Mouse (Mus musculus) CH12F3 (cell line): ENCODE data around the gene Chd1l.

Experiments used
- in situ Hi-C: fragments of 300-500 bp; cut with MboI; formaldehyde crosslinking; loops from 2 replicates; pipeline ENCODE4 v1.14.3; 2020; ENCODE audit warnings: low sequenced_read_pairs

The Chd1l gene

DNA sequence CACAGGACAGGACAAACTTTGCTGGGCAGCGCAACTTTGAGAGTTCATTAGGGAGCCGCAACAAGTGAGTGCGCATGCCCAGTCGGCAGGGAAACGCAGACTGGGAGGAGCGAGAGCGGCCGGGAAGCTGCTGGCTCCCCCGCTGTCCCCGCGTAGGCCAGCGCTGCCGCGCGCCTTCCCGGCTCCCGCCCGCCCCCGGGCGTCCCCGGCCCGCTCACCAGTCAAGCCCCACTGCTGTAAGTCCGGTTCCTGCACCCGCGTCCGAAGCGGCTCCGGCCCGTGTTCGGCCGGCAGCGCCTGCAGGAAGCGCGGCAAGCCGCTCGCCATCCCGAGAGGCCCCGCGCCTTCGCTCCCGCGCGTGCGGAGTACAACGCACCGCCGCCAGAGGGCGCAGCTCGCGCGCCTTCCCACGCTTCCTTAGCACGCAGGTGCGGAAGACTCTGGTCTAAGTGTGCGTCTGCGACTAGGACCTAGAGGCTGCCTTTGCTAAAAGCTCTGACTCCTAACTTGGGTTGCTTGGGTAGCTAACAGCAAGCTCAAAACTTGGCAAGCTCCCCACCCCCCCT is at the start of gene Chd1l:
TSS of gene Chd1l (minus strand) at position 359 of the 566 bp plus-strand sequence.
- in situ Hi-C loops = no loop called here

DNA sequence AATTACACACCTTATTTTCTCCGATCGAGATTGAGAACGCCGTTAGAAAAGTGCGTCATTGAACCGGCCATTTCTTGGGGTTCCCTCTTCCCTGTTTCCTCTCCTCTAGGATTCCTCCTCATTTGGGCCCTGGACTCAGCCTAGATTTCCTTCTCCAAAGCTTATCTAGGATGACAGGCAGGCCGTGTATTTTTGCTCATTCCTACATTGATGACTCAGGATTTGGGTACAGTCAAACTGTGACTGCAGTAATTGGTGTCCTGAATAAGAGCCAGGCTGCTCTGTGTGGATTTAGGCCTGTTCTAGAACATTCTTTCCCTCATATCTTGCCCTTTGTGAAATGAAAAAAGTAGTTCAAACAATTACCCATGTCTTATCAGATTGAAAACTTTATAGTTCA is 49.7 kb upstream of the Chd1l start:
- in situ Hi-C loops = no loop called here

DNA sequence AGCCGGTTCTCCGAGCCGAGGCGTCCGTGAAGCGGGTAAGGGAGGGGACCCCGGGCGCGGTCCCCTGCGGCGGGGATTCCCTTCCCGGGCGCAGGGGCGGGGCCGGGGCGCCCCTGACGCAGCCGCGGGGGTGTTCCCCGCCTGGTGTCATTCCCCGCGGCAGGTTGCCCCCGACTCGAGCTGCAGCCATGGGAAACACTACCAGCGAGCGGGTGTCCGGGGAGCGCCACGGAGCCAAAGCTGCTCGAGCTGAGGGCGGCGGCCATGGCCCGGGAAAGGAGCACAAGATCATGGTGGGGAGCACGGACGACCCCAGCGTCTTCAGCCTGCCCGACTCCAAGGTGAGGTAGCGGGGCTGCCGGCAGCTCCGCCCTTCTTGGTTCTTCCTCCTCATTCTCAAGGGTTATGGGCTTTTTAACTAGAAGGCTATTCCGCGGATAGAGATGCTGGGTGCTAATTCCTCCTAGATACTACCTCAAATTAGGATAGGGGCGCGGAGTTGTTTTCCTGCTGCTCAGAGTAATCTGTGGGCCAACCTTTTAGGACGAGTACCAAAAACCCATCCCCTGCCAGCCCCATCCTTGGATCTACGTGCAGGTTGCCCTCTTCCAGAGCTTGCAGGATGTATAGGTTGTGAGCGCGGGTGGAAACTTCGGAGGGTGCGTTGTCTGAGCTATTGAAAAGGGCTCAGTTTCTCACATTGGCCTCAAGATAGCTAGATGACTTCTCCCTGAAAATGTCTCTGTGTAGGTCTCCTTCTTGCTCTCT is 48.6 kb upstream of the Chd1l start:
- in situ Hi-C loops = no loop called here

DNA sequence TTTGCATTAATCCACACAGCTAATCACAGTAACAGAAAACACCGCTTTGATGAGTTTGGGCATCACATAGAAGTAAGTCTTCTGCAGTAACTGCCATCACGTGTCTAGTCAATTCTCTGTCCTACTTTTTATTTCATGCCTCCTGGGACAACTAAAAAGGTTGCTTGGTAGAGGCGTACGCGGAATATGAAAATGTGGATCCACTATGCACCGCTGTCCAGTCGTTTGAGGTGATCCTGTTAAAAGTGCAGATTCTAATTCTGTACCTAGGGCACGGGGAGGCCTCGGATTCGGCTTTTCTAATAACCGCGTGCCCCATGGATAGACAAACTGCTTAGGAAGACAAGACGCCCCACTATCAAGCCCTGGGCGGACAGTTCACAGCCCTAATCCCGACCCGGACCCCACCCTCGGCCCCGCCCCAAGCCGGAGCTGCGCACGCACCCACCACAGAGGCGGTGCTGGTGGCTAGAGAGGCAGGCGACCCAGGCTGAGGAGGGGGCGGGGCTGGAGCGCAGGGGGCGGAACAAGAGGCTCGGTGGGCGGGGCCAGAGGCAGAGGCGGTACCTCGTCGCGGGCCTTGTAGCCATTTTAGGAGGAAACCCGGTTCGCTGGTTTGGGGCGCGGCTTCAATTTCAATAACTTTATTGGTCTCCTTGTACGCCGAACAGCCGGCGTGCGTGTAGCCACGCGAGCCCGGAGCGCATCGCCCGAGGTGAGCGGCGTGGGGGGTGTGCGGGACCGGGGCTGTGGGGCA is 47.8 kb upstream of the Chd1l start, which contains the start of gene Prkab2:
TSS of gene Prkab2 (plus strand) at position 539 of the 757 bp plus-strand sequence.
- in situ Hi-C loops = no loop called here

DNA sequence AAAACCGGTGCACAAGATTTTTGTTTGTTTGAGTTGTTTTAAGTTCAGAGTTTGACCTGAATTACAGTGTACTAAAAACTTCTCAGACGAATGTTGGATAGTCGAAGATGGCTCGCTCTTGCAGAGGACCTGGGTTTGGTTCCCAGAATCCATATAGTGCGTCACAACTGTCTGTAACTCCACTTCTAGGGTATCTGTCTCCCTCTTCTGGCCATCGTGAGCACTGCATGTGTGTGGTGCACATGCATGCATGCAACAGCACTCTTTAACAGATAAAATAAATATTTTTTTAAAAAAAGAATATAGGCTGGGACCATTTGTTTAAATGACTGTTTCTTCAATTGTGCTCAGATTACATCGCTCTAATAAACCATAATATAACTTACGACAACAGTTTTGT is 44.9 kb upstream of the Chd1l start:
- in situ Hi-C loops = no loop called here

DNA sequence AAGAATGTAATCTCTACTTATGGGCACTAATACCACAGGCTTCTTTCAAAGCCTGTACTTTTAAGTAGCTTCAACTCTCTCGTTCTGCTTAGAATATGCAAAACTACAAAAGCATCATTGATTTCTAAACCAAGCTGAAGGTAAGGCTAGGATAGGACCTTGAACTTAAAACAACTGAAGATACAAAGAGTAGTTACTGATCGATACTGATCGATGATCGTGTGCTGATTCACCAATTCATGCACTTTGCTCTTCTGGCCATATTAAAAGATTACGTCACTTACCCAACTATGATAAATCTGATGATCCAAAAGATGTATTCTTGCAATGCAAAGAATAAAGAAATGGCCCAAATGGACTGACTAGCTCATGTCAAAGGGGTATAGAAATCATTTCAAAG is 43.8 kb upstream of the Chd1l start:
- in situ Hi-C loops = no loop called here

DNA sequence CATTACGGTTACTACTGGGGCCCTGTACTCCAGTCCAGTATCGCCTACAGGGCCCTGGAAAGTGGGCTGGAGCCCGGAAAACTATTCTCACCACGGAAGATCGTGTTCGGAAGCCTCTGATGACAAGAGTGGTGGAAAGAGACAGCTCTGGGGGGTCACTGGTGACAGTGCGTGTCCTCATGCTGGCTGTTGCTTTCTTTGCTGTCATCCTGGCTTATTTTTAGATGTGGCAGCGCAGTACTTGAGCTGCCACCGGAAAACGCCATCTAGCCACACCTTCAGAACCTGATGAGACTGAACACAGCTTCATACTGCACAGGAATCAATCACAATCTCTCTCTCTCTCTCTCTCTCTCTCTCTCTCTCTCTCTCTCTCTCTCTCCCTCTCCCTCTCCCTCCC is 41.6 kb upstream of the Chd1l start:
- in situ Hi-C loops = no loop called here

DNA sequence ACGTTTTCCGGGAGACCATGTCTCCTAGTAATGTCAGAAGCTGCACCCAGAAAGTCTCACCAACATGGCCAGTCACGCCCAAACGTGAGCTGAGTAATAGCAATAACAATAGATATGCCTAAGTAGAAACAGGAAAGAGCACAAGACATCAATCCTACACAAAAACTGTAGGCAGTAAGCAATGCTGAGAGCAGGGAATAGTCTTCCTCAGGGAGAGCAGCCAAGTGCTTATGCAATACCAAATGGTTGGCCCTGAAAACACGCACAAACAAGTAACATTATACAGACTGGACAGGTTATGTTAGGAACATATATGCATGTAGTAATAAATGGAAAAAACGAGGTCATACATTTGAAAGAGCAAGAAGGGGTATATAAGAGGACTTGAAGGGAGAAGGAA is 39.5 kb upstream of the Chd1l start:
- in situ Hi-C loops = no loop called here

DNA sequence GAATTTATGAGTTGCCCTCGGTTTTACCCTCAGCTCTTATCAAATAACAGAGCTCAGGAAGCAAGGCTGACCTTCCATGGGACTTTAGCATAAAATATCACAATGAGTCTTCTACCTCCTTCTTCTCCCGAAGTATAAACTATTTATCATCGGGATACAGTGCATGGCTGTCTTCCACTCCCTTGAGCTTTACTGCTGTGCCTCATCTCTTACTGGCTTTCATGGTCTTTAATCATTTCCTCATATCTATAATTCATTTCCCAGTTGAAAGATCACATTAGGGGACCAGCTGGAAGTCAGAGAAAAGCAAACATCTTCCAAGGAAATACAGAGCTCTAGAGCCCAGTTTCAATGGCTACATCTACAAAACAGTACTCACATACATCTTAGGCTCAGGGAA is 39.0 kb upstream of the Chd1l start:
- in situ Hi-C loops = no loop called here

DNA sequence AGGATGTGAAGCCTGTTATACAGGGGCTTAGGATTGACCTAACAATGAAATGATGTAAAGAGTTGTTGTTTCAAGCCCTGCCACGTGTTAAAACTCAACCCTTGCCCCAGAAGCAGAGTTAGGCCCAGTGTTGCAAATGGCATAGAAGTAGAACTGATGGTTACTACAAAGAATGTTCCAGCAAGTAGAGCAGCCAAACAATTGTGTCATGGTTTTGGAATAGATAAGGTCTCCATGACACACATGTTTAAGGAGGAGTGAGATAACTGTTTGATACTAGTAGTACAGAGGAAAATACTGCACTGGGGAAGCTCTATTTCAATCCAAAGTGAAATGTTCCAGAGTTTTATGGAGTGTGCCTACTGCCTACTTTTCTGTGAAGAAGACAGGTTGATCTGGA is 38.5 kb upstream of the Chd1l start:
- in situ Hi-C loops = no loop called here

DNA sequence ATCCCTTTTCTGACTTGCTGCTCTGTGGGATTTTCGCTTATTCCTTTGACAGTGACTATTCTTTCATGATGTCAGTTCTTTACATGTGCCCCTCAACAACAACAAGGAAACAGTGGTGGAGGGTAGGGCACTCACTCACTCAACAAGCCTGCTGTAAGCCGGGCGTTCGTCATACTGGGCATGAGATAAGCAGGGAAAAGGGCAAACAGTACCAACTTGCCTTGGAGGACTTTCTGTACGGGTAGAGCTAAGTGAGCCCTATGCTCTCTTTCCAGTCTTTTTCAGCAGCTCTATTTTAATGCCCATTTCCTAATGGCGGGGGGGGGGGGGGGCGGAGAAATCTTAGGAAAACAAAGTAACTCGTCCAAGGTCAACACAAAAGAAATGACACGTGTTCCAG is 32.0 kb upstream of the Chd1l start:
- in situ Hi-C loops = no loop called here

DNA sequence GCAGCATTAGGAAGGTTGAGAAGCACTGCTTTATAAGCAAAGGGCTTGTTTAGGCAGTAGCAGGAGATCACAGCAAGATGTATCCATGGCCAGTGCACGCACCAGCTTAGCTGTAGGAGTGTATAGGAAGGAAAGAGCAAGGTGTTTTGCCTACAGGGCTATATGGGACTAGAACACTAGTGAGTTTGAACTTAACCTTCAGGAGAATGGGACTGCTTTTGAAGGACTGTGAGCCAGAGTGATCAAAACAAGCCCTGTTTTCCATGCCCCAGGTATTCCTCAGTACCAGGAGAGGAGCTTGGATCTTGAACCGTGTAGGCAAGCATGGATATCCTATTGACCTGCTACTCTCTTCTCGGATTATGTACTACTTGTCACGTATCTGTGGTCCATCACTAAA is 31.4 kb upstream of the Chd1l start:
- in situ Hi-C loops = no loop called here

DNA sequence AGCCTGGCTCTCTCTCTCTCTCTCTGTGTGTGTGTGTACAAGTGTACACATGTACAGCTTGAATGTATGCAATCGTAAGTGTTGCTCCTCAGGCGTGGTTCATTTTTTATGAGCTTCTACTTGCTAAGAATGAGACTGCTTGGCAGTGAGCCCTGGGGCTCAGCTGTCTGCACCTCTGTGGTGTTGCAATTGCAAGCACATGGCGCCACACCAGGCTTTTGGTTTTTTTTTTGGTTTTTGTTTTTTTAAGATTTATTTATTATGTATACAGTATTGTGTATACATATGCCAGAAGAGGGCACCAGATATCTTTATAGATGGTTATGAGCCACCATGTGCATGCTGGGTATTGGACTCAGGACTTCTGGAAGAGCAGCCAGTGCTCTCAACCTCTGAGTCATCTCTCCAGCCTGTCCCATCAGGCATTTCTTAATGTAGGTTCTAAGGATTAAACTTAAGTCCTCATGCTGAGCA is 24.3 kb upstream of the Chd1l start:
- in situ Hi-C loops = no loop called here

DNA sequence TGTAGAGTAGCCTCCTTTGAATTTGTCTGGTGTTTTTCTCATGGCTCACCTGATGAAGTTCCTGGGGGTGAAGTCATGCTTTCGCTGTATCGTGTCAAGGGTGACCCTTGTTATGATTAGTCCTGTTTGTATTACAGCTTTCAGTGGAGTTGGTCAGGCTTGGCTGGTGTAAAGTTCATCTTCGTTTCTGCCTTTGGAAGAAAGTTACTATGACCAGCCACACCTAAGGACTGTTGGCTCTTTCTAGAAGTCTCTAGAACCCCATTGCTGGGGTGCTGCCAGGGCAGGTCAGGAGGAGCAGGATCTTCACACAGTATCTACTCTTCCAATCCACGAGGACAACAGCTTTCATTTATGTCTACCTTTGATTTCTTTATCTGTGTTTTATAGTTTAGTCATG is 23.5 kb upstream of the Chd1l start:
- in situ Hi-C loops = no loop called here

DNA sequence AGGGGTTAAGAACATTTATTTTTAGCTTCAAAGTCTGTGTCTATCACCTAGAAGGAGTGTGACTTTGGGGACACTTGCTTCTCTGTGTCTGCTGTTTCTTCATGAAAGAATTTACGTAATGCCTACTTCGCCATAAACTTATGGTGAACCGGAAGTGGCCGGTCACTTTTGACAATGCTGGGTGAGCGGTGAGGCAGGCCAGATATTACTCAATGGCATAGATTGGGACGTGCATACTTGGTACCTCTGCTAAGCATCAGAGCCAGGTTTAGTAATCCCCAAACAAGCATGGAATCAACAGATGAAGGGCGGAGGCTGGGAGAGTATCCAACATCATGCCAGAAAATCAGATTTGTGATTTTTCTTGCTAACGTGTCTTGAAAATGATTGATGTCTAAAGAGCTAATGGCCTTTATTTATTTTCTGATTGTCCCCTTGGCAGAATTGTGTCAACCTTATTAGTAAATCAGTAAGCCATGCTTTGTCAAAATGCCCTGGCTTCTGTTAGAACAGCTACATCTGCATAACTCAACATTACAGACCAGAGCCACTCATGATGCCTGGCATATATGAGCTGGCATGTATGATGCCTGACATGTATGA is 21.4 kb upstream of the Chd1l start:
- in situ Hi-C loops = no loop called here

DNA sequence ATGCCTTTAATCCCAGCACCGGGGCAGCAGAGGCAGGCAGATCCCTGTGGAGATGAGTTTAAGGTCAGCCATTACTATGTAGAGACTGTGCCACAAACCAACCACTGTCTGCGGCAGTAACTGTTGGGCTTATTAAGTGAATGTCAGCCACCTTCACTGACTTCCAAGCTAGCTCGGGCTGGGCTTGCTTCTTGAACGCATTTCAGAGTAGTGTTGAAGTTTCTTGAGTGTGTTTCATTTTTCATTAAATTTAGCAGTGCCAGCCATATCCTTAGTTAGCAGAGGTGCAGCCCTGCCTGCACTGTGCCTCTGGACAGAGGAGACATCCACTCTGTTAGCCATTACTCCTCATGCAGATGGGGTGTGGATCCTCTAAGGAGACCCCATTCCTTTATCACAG is 20.7 kb upstream of the Chd1l start:
- in situ Hi-C loops = no loop called here

DNA sequence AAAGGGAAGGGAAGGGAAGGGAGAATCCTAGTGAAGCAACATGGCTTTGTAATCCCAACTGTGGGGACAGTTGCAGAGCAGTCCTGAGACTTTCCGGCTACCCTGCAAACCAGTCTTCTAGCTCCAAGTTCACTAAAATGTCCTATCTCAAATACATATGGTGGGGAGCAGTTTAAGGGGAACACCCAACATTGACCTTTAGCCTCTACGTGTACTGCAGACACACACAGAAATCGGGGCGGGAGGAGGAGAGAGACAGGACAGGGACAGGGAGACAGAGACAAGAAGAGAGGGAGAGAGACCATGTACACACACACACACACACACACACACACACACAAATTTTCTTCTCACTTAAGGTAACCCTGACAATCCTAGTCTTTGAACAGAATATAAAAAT is 19.9 kb upstream of the Chd1l start:
- in situ Hi-C loops = no loop called here

DNA sequence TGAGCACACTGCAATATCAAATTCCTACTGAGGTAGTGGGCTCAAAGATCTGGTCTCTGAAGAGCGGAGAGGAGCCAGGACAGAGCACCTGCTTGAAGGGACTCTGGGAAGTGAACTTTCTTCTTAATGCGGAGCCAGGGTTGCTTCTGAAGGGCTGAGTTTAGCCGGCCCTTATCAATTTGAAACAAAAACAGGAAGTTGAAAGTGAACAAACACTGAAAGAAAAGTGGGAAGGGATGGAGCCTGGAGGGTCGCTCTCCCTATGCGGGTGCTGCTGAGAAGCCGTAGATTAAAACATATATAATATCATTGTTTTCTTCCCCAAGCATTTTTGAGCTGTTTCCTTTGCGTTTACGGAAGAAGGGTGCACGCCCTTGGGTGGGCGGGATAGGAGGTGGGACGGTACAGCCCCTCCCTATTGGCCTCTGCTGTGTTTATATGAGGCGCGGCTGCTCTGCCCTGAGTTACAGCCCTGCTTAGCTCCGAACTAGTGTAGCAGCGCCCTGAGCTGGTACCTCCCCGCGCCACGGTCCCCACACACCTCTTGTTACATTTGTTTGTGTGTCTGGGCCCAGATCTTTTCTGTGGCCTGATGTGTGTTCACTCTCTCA is 18.5 kb upstream of the Chd1l start, which contains the start of gene Fmo5:
TSS of gene Fmo5 (plus strand) at position 414 of the 611 bp plus-strand sequence.
- in situ Hi-C loops = no loop called here

DNA sequence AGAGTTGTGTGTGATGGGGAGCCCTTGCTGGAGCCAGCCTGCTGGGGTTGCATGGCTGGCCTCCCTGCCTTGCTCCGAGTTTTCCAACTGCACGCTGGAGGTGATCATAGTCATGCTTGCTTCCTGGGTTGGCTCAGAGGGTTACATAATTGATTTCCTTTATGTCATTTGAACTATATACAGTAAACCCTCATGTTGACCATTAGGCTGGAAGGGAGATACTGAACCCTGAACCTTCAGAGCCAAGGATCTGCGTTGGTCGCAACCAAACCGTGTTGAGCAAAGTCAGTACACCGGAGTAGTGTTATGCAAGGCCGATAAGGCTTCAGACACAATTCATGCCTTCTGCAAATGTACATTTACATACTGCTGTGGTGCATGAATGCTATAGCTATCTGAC is 17.9 kb upstream of the Chd1l start:
- in situ Hi-C loops = no loop called here

DNA sequence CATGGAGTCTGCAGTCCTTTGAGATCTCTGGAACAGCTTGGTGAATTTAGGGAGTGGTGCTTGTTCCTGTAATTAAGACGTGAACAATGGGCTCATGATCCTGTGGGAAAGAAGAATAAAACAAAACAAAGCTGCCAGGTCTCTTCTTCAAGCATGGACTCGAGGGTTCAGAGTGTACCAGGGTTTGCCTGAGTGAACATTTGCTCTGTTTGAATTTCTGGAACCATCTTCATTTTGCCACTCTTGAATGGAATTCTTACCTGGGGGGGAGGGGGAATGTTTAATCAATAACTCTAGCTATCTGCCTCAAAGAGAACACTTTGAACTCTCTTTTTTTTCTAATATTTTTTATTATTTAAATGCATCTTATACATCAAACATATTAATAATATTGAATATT is 14.6 kb upstream of the Chd1l start:
- in situ Hi-C loops = no loop called here

DNA sequence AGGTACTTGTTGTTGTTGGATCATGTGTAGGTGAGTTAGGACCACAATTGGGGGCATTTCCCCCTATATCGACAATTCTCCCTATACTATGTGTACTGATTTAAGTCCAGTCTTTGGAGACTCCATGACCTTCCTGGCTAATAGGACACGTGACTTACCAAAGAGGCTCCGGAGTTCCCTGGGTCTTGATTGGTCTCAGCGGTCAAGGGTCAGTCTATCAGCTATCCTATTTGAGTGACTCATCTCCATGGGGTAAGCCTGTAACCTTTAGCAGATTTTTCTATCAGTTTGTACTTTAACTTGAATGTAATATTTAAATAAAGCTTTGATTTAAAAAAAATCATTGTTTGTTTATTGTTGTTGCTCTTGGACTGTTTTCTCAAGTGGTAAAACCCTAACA is 10.7 kb upstream of the Chd1l start:
- in situ Hi-C loops = no loop called here
